Mouse (Mus musculus) liver, embryonic 11.5 days (tissue): ENCODE results near the gene Jakmip3. TPM values are rescaled to one million over a fixed set of nuclear protein-coding genes. Genes with fewer than 3 reads are reported as not detected.

Experiments
- ATAC-seq: fragments of 200-750 bp; cut with Nextera tagmentation; replicated peaks from 2 replicates; pipeline ENCODE4 v1.8.0; 2017; ENCODE audit warnings: moderate number of reproducible peaks, mild to moderate bottlenecking, moderate TSS enrichment, moderate library complexity; ENCODE audit not compliant: low FRiP score
- DNase-seq: peaks from one replicate; pipeline ENCODE4 v3.0.0-alpha.2; 2017; ENCODE audit warnings: low spot score
- H3K27ac ChIP-seq: fragments of 300-500 bp; sonication (generic); 2 replicates; pipeline ENCODE4 v1.5.1; 2014; ENCODE audit warnings: mild to moderate bottlenecking, low read depth, low read length, control low read depth
- H3K27me3 ChIP-seq: fragments of 300-500 bp; sonication (generic); replicated peaks from 2 replicates; pipeline ENCODE4 v1.6.1; 2014; ENCODE audit warnings: low read length, mixed read lengths; ENCODE audit not compliant: control insufficient read depth, insufficient read depth
- H3K36me3 ChIP-seq: fragments of 300-500 bp; sonication (generic); 2 replicates; pipeline ENCODE4 v1.6.1; 2014; ENCODE audit warnings: mild to moderate bottlenecking, low read length, moderate library complexity, mixed read lengths; ENCODE audit not compliant: control insufficient read depth, insufficient read depth
- H3K4me1 ChIP-seq: fragments of 300-500 bp; sonication (generic); replicated peaks from 2 replicates; pipeline ENCODE4 v1.6.1; 2014; ENCODE audit warnings: low read length, mixed read lengths; ENCODE audit not compliant: control insufficient read depth, insufficient read depth
- H3K4me2 ChIP-seq: fragments of 300-500 bp; sonication (generic); 2 replicates; pipeline ENCODE4 v1.6.1; 2014; ENCODE audit warnings: mild to moderate bottlenecking, control low read depth, moderate library complexity
- H3K4me3 ChIP-seq: fragments of 300-500 bp; sonication (generic); 2 replicates; pipeline ENCODE4 v1.5.1; 2014; ENCODE audit warnings: low read depth, low read length, control low read depth
- H3K9ac ChIP-seq: fragments of 300-500 bp; sonication (generic); 2 replicates; pipeline ENCODE4 v1.6.1; 2014; ENCODE audit warnings: low read depth, low read length, control low read depth
- H3K9me3 ChIP-seq: fragments of 300-500 bp; sonication (generic); 2 replicates; pipeline ENCODE4 v1.6.1; 2016; ENCODE audit warnings: low read length, inconsistent platforms, mixed read lengths; ENCODE audit not compliant: control insufficient read depth
- WGBS: fragments of 180-500 bp; shearing (Covaris S2); extraction: QIAGEN DNeasy Blood & Tissue Kit; methylation state at CpG from one replicate; pipeline ENCODE4 v1.1.7; 2014; 5-methylcytosine and 5-hydroxymethylcytosine counted together
- polyA plus RNA-seq: library from polyadenylated mRNA; unstranded; fragments of >200 nt; fragmentation: Nextera tagmentation; extraction: Ambion mirVana; gene quantifications from 2 replicates; pipeline ENCODE4 v1.2.1, GENCODE M21; 2014

Jakmip3 gene
- polyA plus RNA-seq, 1 experiment from 2014 or later: 0.10 TPM

GRCm38 (mm10) chr7:139092676-139093075 lies 152.1 kb downstream of the Jakmip3 start:
- DNase-seq (no peak), ATAC-seq (no peak)
- Histone ChIP-seq H3K4me1 (no peaks in the 10 kb centered on the region), H3K4me3 (no peak overlapping the region), H3K9me3 (no peaks in the 10 kb centered on the region), H3K36me3 (no peaks in the 10 kb centered on the region), H3K27me3 (peaks cover 4% of the 10 kb centered on the region), H3K4me2 (no peak overlapping the region), H3K9ac (no peak overlapping the region), H3K27ac (no peak overlapping the region)
- WGBS: 86% methylated on average over 5 of the region's 5 CpGs

DNA sequence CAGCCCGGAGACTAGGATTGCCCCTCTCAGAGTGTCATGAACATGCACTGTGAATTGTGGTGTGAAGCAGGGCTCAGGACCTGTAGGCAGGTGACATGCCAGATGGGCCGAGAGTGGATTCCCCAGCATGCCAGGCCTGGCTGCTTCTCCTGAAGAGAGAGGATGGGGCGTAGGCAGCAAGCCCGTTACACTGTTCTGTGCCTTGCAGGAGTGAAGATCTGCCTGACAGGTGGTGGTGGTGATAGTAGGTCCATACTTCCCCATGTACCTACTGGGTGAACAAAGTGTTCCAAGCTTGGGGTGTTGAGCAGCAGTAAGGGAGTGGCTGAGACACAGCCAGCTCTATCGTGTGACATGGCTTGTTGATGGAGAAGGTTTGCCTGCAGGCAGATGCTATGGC lies 152.6 kb downstream of the Jakmip3 start:
- Histone ChIP-seq H3K27me3 (peaks cover 2% of the 10 kb centered on the region), H3K4me2 (no peak overlapping the region), H3K9me3 (no peaks in the 10 kb centered on the region), H3K4me3 (no peak overlapping the region), H3K36me3 (no peaks in the 10 kb centered on the region), H3K4me1 (no peaks in the 10 kb centered on the region), H3K9ac (no peak overlapping the region), H3K27ac (no peak overlapping the region)
- WGBS: 76% methylated on average over 5 of the region's 5 CpGs
- DNase-seq (no peak), ATAC-seq (no peak)

- ATAC-seq (no peak), DNase-seq (no peak)
- no peak overlapping the region for H3K9ac ChIP-seq
- H3K4me1 ChIP-seq: no peaks in the 10 kb centered on the region
- H3K4me2 ChIP-seq: no peak overlapping the region
- WGBS: 83% methylated on average over 7 of the region's 7 CpGs
- no peak overlapping the region for H3K27ac ChIP-seq
- H3K36me3 ChIP-seq: no peaks in the 10 kb centered on the region
- no peak overlapping the region for H3K4me3 ChIP-seq
- H3K9me3 ChIP-seq: no peaks in the 10 kb centered on the region
- no peaks in the 10 kb centered on the region for H3K27me3 ChIP-seq
Measured at GRCm38 (mm10) chr7:139093781-139094180, 153.3 kb downstream of the Jakmip3 start.

- DNase-seq (no peak), ATAC-seq (no peak)
- Histone ChIP-seq H3K9ac (no peak overlapping the region), H3K9me3 (no peaks in the 10 kb centered on the region), H3K4me3 (no peak overlapping the region), H3K27ac (no peak overlapping the region), H3K4me2 (no peak overlapping the region), H3K36me3 (no peaks in the 10 kb centered on the region), H3K4me1 (no peaks in the 10 kb centered on the region), H3K27me3 (no peaks in the 10 kb centered on the region)
- WGBS: 78% methylated on average over 6 of the region's 6 CpGs
Measured at GRCm38 (mm10) chr7:139094761-139095160, 154.2 kb downstream of the Jakmip3 start.

DNA sequence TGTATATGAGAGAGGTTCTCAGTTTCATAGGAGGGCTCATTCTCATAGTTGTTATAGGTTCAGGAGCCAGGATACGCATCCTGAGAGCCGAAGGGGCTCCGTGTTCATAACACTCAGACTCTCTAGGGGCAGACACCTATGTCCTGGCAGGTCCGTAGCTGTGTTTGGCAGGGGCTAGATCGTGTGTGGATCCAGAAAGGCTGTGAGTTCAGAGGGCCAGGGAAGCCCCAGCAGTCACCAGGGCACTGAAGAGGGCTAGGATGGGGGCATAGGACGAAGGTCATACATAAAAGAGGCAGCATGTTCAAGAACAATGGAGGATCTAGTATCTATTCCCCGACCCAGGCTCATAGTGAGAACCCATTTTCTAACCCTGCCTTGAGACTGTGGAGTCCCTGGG lies 154.8 kb downstream of the Jakmip3 start:
- H3K9ac ChIP-seq: no peak overlapping the region
- H3K4me1 ChIP-seq: no peaks in the 10 kb centered on the region
- H3K4me2 ChIP-seq: no peak overlapping the region
- DNase-seq (no peak), ATAC-seq (no peak)
- H3K9me3 ChIP-seq: no peaks in the 10 kb centered on the region
- H3K4me3 ChIP-seq: no peak overlapping the region
- H3K27me3 ChIP-seq: no peaks in the 10 kb centered on the region
- 77% methylated on average over 7 of the region's 7 CpGs for WGBS
- H3K36me3 ChIP-seq: no peaks in the 10 kb centered on the region
- H3K27ac ChIP-seq: no peak overlapping the region

- Histone ChIP-seq H3K9ac (no peak overlapping the region), H3K36me3 (no peaks in the 10 kb centered on the region), H3K27ac (no peak overlapping the region), H3K4me2 (no peak overlapping the region), H3K9me3 (no peaks in the 10 kb centered on the region), H3K4me1 (no peaks in the 10 kb centered on the region), H3K4me3 (no peak overlapping the region), H3K27me3 (no peaks in the 10 kb centered on the region)
- 80% methylated on average over 6 of the region's 6 CpGs for WGBS
- no peak for DNase-seq
- ATAC-seq: no peak
Measured at GRCm38 (mm10) chr7:139096399-139096798, 155.9 kb downstream of the Jakmip3 start.

DNA sequence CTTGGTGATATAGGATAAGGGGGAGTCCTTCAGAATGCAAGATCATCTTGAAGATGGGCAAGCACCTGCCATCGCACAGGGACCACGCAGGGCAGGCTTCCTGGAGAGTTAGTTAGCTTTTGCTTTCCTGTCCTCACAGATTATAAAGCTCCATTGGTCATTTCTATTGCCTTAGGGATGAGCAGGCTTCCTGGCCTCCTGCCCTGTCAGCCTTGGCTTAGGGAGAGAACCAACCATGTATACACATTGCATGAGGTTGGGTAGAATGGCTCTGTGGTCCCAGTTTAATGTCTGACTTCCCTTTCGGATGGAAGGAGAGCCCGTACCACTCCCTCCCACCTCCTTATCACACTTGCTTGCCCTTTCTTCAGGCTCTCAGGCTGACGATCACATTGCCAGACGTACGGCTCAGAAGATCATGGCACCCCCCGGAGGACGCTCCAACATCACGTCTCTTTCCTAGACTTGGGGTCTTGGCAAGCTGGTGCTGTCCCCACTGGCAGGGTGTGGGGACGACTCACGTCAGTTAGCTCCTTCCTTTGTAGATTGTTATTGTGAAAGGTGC lies 160.1 kb downstream of the Jakmip3 start:
- ATAC-seq (no peak), DNase-seq (no peak)
- Histone ChIP-seq H3K4me3 (no peak overlapping the region), H3K4me1 (no peaks in the 10 kb centered on the region), H3K9ac (no peak overlapping the region), H3K27me3 (no peaks in the 10 kb centered on the region), H3K4me2 (no peak overlapping the region), H3K36me3 (no peaks in the 10 kb centered on the region), H3K27ac (no peak overlapping the region), H3K9me3 (no peaks in the 10 kb centered on the region)
- 64% methylated on average over 12 of the region's 12 CpGs for WGBS

- Histone ChIP-seq H3K4me2 (no peak overlapping the region), H3K9me3 (no peaks in the 10 kb centered on the region), H3K36me3 (no peaks in the 10 kb centered on the region), H3K27ac (no peak overlapping the region), H3K4me1 (no peaks in the 10 kb centered on the region), H3K4me3 (no peak overlapping the region), H3K9ac (no peak overlapping the region), H3K27me3 (no peaks in the 10 kb centered on the region)
- 69% methylated on average over 10 of the region's 10 CpGs for WGBS
- no peak for ATAC-seq
- no peak for DNase-seq
Measured at GRCm38 (mm10) chr7:139101286-139101804, 160.8 kb downstream of the Jakmip3 start.

- H3K4me2 ChIP-seq: no peak overlapping the region
- no peak overlapping the region for H3K9ac ChIP-seq
- no peaks in the 10 kb centered on the region for H3K9me3 ChIP-seq
- H3K27me3 ChIP-seq: no peaks in the 10 kb centered on the region
- WGBS: 69% methylated on average over 3 of the region's 3 CpGs
- no peak overlapping the region for H3K27ac ChIP-seq
- H3K4me1 ChIP-seq: no peaks in the 10 kb centered on the region
- no peak for ATAC-seq
- H3K36me3 ChIP-seq: no peaks in the 10 kb centered on the region
- no peak for DNase-seq
- H3K4me3 ChIP-seq: no peak overlapping the region
Measured at GRCm38 (mm10) chr7:139101826-139102225, 161.3 kb downstream of the Jakmip3 start.
